Mouse (Mus musculus): ENCODE data around the gene Ifi204. TPM values are rescaled to one million over a fixed set of nuclear protein-coding genes. Genes with fewer than 3 reads are reported as not detected.

Gene Ifi204
- 0.25 and 0.54 TPM in 2 replicates for polyA plus RNA-seq (2021; fragmentation: Nextera tagmentation)
- long read RNA-seq, experiment 1, result 0 reads
- long read RNA-seq, experiment 2, result 0 reads

DNA sequence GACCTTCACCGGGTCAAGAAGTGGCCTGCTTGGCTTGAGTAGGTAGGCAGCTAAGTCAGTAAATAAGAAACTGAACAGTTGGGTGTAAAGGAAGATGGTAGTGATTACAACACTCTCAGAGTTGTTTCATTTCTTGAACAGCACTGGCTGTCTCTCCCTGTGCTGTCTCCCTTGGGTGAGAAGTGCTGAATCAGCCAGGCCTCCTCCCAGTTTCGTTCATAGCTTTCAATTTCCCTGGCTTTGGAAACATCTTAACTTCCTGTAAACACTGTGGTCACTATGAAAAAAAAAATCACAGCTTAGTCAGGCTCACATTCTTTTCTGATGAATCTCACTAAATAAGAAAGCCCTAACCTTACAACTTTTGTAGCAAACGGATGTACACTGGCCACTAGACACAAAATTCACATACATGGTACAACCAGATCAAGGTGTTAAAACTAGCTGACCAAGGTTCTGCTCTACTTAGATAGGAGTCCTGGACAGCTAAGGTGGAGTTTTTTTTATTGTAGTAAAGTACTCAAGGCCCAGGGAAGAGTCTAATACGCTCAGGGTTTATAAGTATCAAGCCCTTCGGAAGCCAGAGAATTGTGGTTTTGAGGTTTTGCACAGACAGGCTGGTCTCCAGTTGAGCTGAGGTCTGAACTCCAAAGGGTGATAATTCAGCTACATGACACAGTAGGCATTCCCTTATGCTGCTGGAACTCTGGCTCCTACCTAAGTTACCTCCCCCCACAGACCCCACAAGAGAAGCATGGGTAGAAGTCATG, at the start of gene Ifi204:
Gene Ifi204, minus strand, starts transcription at position 96 of the 770 bp plus-strand sequence.

DNA sequence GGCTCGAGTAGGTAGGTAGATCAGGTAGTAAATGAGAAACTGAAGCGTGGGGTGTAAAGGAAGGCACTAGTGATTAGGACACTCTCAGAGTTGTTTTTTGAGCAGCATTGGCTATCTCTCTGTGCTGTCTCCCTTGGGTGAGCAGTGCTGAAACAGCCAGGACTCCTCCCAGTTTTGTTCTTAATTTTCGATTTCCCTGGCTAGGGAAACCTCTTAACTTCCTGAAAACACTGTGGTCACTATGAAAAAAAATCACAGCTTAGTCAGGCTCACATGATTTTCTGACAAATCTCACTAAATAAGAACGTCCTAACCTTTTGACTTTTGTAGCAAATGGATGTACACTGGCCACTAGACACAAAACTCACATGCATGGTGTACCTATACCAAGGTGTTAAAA, 25.1 kb downstream of the Ifi204 start, which contains the start of gene Ifi207:
Gene Ifi207, minus strand, starts transcription at position 92 of the 400 bp plus-strand sequence.

Other genes starting within 250 kb of the Ifi204 start
- gene Ifi214, start 231.0 kb downstream of the Ifi204 start, polyA plus RNA-seq (2021; fragmentation: Nextera tagmentation), result not detected in 2 replicates
- 0.25 TPM in 1 of 2 replicates, not detected in the other for gene Ifi213, start 167.7 kb downstream of the Ifi204 start, polyA plus RNA-seq (2021; fragmentation: Nextera tagmentation)
- 0.13 and 0.24 TPM in 2 replicates for gene Ifi209, start 136.0 kb downstream of the Ifi204 start, polyA plus RNA-seq (2021; fragmentation: Nextera tagmentation)
- not detected in 2 replicates for gene Ifi208, start 93.3 kb downstream of the Ifi204 start, polyA plus RNA-seq (2021; fragmentation: Nextera tagmentation)
- gene Ifi207, start 25.2 kb downstream of the Ifi204 start, polyA plus RNA-seq (2021; fragmentation: Nextera tagmentation), result 0.04 and 0.06 TPM in 2 replicates
- 0.14 TPM in 1 of 2 replicates, not detected in the other for gene Ifi211, start 146.1 kb upstream of the Ifi204 start, polyA plus RNA-seq (2021; fragmentation: Nextera tagmentation)
- gene Mndal, start 175.5 kb upstream of the Ifi204 start, polyA plus RNA-seq (2021; fragmentation: Nextera tagmentation), result 1.7 and 1.8 TPM in 2 replicates
- gene Ifi203, start 175.7 kb upstream of the Ifi204 start, polyA plus RNA-seq (2021; fragmentation: Nextera tagmentation), result 0.74 and 0.90 TPM in 2 replicates
- gene Ifi202b, start 215.8 kb upstream of the Ifi204 start, polyA plus RNA-seq (2021; fragmentation: Nextera tagmentation), result 0.10 TPM in 1 of 2 replicates, not detected in the other